Mouse (Mus musculus): ENCODE results near the gene C1qtnf7.

GRCm38 (mm10) chr5:43508892-43509291 is 6.4 kb upstream of the C1qtnf7 start:
- TF ChIP-seq POLR2A (IDR thresholded peaks at IDR 0.05; ENCODE audit: control insufficient read depth, extremely low read depth, insufficient read depth, low read length, poor library complexity) (no peak), CTCF (IDR thresholded peaks at IDR 0.05; ENCODE audit: borderline replicate concordance, control insufficient read depth, extremely low read depth, insufficient read depth, low read length, poor library complexity) (no peak)
